Mouse (Mus musculus): Measurements from ENCODE around the gene Rps27l. TPM values are rescaled to one million over a fixed set of nuclear protein-coding genes. Genes with fewer than 3 reads are reported as not detected.
A peak's percentile ranks its signal among the peaks of the same experiment; 100 is the strongest.

Rps27l gene
- polyA plus RNA-seq, 1 experiment from 2014 or later, result 527 TPM

DNA sequence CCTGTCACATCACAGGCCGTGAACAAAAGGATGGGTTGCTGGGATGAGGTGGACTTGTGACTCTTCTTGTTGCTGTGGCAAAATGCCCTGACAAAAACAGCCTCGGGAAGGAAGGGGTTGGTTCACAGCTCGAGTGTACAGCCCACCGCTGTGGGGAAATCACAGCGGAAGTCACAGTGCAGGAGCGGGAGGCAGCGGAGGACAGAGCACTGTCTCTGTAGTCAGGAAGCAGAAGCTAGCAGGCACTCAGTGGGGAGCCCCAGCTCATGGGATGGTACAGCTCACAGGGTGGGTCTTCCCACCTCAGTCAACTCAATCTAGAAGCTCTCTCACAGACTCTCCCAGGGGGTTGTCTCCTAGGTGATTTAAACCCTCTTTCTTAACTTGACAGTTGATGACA lies 39.5 kb downstream of the Rps27l start:
- Histone ChIP-seq H3K4me1 (ENCODE audit: control insufficient read depth in 2 of 2, insufficient read depth in 2 of 2, low read length in 2 of 2) (peaks cover 21 to 22% of the 10 kb centered on the region in 2 experiments), H3K9ac (ENCODE audit: low read length) (no peak overlapping the region), H3K27ac (replicated peaks in 1 of 2; ENCODE audit: control insufficient read depth in 1 of 2, insufficient read depth in 1 of 2, low read depth in 2 of 2, low read length in 2 of 2) (no peak overlapping the region), H3K36me3 (ENCODE audit: control insufficient read depth, insufficient read depth, low read length) (no peaks in the 10 kb centered on the region), H3K4me3 (ENCODE audit: control insufficient read depth in 1 of 2, insufficient read depth in 1 of 2, low read depth in 1 of 2, low read length in 2 of 2) (no peak overlapping the region), H3K4me2 (ENCODE audit: low read length) (no peak overlapping the region), H3K9me3 (ENCODE audit: control insufficient read depth, low read length) (no peaks in the 10 kb centered on the region), H3K27me3 (ENCODE audit: control insufficient read depth, insufficient read depth, low read length) (no peaks in the 10 kb centered on the region)
- ATAC-seq (ENCODE audit: insufficient number of reproducible peaks, insufficient read depth, low FRiP score, low read depth), result no peak
- 70% methylated on average over 7 of the region's 7 CpGs for WGBS

DNA sequence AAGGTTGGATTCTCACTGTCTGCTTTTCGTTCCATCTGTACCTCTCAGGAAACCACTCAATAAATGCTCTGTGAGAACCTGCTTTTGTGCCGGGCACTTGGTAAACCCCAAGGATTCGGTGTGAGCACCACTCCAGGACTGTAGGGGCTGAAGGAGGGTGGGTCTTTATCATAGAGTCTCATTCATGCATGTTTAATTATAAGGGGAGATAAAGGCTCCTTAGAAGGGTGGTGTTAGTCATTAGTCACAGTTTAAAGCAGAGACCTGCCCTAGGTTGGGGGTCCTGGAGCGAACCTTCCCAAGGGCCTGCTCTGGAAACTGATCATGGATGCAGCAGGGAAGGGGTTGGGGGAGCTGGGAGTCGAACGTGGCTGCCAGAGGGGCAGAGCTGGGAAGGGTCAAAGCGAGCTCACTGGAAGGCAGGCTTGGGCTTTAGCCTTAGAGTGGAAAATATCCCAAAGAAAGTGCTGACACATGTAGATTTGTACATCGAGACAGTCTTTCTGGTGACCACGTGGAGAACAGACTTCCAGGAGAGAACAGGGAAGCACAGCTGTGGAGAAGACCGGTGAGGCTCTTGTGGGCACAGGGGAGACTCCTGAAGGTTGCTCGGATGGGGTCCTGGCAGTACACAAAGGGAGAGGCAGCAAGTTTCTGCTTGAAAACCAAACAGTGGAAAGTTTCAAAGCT lies 42.5 kb downstream of the Rps27l start:
- Histone ChIP-seq H3K9ac (ENCODE audit: low read length) (no peak overlapping the region), H3K27me3 (ENCODE audit: control insufficient read depth, insufficient read depth, low read length) (no peaks in the 10 kb centered on the region), H3K4me2 (ENCODE audit: low read length) (no peak overlapping the region), H3K27ac (replicated peaks in 1 of 2; ENCODE audit: control insufficient read depth in 1 of 2, insufficient read depth in 1 of 2, low read depth in 2 of 2, low read length in 2 of 2) (peak overlapping the region; percentile 51 to 54), H3K4me3 (ENCODE audit: control insufficient read depth in 1 of 2, insufficient read depth in 1 of 2, low read depth in 1 of 2, low read length in 2 of 2) (no peak overlapping the region), H3K9me3 (ENCODE audit: control insufficient read depth, low read length) (no peaks in the 10 kb centered on the region), H3K4me1 (ENCODE audit: control insufficient read depth in 2 of 2, insufficient read depth in 2 of 2, low read length in 2 of 2) (peaks cover 30 to 36% of the 10 kb centered on the region in 2 experiments), H3K36me3 (ENCODE audit: control insufficient read depth, insufficient read depth, low read length) (no peaks in the 10 kb centered on the region)
- ATAC-seq (ENCODE audit: insufficient number of reproducible peaks, insufficient read depth, low FRiP score, low read depth), result no peak
- 54% methylated on average over 11 of the region's 11 CpGs for WGBS

DNA sequence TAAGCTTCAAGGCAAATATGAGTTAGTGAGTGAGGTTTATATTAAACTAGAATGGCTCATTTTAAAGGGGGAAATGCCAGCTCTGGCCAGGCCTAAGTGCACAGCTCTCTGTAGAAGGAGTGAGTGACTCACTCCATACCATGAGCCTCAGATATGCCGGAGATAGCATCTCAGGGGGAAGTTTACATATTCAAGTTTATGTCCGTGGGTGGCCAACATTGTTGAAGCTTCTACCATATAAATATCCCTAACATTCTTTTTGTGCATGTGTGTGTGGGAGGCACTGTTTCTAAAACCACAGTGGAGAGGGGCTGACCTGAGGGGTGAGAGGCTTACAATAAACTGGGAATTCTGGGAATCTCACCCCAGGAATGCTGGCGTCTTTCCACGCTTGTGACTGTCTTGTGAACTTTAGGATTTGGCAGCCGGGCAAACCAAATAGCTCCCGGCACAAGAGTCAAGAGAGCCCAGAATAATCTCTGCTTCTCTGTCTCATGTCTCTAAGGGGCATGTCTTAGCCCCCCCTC lies 43.1 kb downstream of the Rps27l start:
- peaks cover 30 to 36% of the 10 kb centered on the region in 2 experiments for H3K4me1 ChIP-seq (ENCODE audit: control insufficient read depth in 2 of 2, insufficient read depth in 2 of 2, low read length in 2 of 2)
- no peak overlapping the region for H3K4me2 ChIP-seq (ENCODE audit: low read length)
- no peak for ATAC-seq (ENCODE audit: insufficient number of reproducible peaks, insufficient read depth, low FRiP score, low read depth)
- no peaks in the 10 kb centered on the region for H3K27me3 ChIP-seq (ENCODE audit: control insufficient read depth, insufficient read depth, low read length)
- peak overlapping the region; percentile 51 to 54 for H3K27ac ChIP-seq (replicated peaks in 1 of 2; ENCODE audit: control insufficient read depth in 1 of 2, insufficient read depth in 1 of 2, low read depth in 2 of 2, low read length in 2 of 2)
- no peaks in the 10 kb centered on the region for H3K9me3 ChIP-seq (ENCODE audit: control insufficient read depth, low read length)
- H3K4me3 ChIP-seq (ENCODE audit: control insufficient read depth in 1 of 2, insufficient read depth in 1 of 2, low read depth in 1 of 2, low read length in 2 of 2), result no peak overlapping the region
- WGBS, result 9% methylated on average over 6 of the region's 6 CpGs
- no peaks in the 10 kb centered on the region for H3K36me3 ChIP-seq (ENCODE audit: control insufficient read depth, insufficient read depth, low read length)
- H3K9ac ChIP-seq (ENCODE audit: low read length), result no peak overlapping the region

DNA sequence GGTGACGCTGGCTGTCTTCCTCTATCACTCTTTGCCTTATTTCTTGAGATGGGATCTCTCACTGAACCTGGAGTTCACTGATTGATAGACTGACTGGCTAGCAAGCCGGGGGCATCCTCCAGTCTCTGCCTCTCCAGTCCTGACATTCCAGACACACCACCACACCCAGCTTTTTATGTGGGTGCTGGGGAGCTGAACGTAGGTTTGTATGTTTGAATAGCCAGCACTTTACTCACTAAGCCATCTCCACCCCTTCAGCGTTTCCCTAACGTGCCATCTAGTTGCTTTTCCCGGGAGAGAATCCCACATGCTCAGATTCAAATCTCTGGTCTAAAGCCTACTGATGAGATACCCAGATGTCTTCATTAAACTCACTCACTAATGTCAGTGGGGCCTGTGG lies 43.7 kb downstream of the Rps27l start:
- Histone ChIP-seq H3K27me3 (ENCODE audit: control insufficient read depth, insufficient read depth, low read length) (no peaks in the 10 kb centered on the region), H3K4me1 (ENCODE audit: control insufficient read depth in 2 of 2, insufficient read depth in 2 of 2, low read length in 2 of 2) (peaks cover 30 to 36% of the 10 kb centered on the region in 2 experiments), H3K9ac (ENCODE audit: low read length) (no peak overlapping the region), H3K36me3 (ENCODE audit: control insufficient read depth, insufficient read depth, low read length) (no peaks in the 10 kb centered on the region), H3K4me2 (ENCODE audit: low read length) (no peak overlapping the region), H3K27ac (replicated peaks in 1 of 2; ENCODE audit: control insufficient read depth in 1 of 2, insufficient read depth in 1 of 2, low read depth in 2 of 2, low read length in 2 of 2) (peak overlapping the region in 1 of 2 experiments; percentile 51; a peak in 1 of 4 replicates), H3K4me3 (ENCODE audit: control insufficient read depth in 1 of 2, insufficient read depth in 1 of 2, low read depth in 1 of 2, low read length in 2 of 2) (no peak overlapping the region), H3K9me3 (ENCODE audit: control insufficient read depth, low read length) (no peaks in the 10 kb centered on the region)
- no peak for ATAC-seq (ENCODE audit: insufficient number of reproducible peaks, insufficient read depth, low FRiP score, low read depth)
- WGBS, result 60% methylated on average over 6 of the region's 6 CpGs

DNA sequence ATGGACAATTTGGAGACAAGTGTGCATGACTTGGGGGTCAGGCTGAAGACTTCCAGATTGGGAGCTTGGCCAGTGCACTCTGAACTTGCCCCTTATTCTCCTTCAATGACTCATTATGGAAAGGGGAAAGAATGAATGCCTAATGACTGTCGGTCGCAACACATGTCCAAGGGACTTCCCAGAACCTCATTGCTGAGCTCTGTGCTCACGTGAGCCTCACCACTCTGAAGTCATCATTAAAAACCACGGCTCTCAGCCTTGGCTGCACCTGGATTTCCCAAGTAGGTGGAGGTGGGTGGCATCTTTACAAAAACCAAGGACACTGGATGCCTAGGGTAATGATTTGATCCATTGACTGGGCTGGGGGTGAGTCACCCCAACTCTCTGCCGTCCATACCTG lies 44.2 kb downstream of the Rps27l start:
- Histone ChIP-seq H3K4me3 (ENCODE audit: control insufficient read depth in 1 of 2, insufficient read depth in 1 of 2, low read depth in 1 of 2, low read length in 2 of 2) (no peak overlapping the region), H3K4me1 (ENCODE audit: control insufficient read depth in 2 of 2, insufficient read depth in 2 of 2, low read length in 2 of 2) (peaks cover 30 to 36% of the 10 kb centered on the region in 2 experiments), H3K4me2 (ENCODE audit: low read length) (no peak overlapping the region), H3K27me3 (ENCODE audit: control insufficient read depth, insufficient read depth, low read length) (no peaks in the 10 kb centered on the region), H3K9ac (ENCODE audit: low read length) (no peak overlapping the region), H3K36me3 (ENCODE audit: control insufficient read depth, insufficient read depth, low read length) (no peaks in the 10 kb centered on the region), H3K27ac (replicated peaks in 1 of 2; ENCODE audit: control insufficient read depth in 1 of 2, insufficient read depth in 1 of 2, low read depth in 2 of 2, low read length in 2 of 2) (no peak overlapping the region), H3K9me3 (ENCODE audit: control insufficient read depth, low read length) (no peaks in the 10 kb centered on the region)
- no peak for ATAC-seq (ENCODE audit: insufficient number of reproducible peaks, insufficient read depth, low FRiP score, low read depth)
- 95% methylated on average over 5 of the region's 5 CpGs for whole genome bisulfite sequencing

DNA sequence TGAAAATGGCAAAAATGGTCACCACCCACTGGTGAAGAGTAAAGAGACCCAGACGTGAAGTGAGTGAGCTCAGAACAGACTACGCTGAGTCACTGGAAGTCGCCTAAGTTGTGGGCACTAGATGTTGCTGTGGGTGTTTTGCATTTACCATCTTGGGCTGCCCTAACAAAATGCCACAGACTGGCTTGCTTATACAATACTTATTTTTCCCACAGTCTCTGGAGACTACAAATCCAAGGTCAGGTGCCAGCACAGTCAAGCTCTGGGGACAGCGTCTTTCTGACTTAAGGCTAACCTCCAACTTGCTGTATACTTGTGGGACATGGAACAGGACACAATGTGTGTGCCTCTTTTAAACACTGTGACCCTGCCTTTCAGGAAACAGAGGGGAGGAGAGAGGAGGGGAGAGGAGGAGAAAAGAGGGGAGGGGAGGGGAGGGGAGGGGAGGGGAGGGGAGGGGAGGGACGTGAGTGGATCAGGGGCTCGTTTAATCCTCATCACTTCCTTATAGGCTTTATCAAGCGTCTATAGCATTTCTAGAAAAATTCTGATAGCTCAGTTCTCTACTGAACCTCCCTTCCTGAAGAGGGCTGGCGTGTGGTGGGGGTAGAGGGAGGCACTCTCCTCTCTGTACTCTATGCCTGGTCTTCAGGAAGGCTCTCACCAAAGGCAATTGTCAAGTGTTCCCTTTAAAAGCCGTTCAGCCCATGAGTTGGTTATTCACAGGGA lies 45.3 kb downstream of the Rps27l start:
- H3K4me3 ChIP-seq (ENCODE audit: control insufficient read depth in 1 of 2, insufficient read depth in 1 of 2, low read depth in 1 of 2, low read length in 2 of 2), result no peak overlapping the region
- no peak for ATAC-seq (ENCODE audit: insufficient number of reproducible peaks, insufficient read depth, low FRiP score, low read depth)
- H3K9ac ChIP-seq (ENCODE audit: low read length), result no peak overlapping the region
- H3K4me2 ChIP-seq (ENCODE audit: low read length), result peak overlapping the region; percentile 26; the same call in 1 of the 2 replicates
- no peaks in the 10 kb centered on the region for H3K36me3 ChIP-seq (ENCODE audit: control insufficient read depth, insufficient read depth, low read length)
- H3K27me3 ChIP-seq (ENCODE audit: control insufficient read depth, insufficient read depth, low read length), result no peaks in the 10 kb centered on the region
- H3K9me3 ChIP-seq (ENCODE audit: control insufficient read depth, low read length), result no peaks in the 10 kb centered on the region
- WGBS, result 55% methylated on average over 9 of the region's 9 CpGs
- peaks cover 28 to 36% of the 10 kb centered on the region in 2 experiments for H3K4me1 ChIP-seq (ENCODE audit: control insufficient read depth in 2 of 2, insufficient read depth in 2 of 2, low read length in 2 of 2)
- no peak overlapping the region for H3K27ac ChIP-seq (replicated peaks in 1 of 2; ENCODE audit: control insufficient read depth in 1 of 2, insufficient read depth in 1 of 2, low read depth in 2 of 2, low read length in 2 of 2)

DNA sequence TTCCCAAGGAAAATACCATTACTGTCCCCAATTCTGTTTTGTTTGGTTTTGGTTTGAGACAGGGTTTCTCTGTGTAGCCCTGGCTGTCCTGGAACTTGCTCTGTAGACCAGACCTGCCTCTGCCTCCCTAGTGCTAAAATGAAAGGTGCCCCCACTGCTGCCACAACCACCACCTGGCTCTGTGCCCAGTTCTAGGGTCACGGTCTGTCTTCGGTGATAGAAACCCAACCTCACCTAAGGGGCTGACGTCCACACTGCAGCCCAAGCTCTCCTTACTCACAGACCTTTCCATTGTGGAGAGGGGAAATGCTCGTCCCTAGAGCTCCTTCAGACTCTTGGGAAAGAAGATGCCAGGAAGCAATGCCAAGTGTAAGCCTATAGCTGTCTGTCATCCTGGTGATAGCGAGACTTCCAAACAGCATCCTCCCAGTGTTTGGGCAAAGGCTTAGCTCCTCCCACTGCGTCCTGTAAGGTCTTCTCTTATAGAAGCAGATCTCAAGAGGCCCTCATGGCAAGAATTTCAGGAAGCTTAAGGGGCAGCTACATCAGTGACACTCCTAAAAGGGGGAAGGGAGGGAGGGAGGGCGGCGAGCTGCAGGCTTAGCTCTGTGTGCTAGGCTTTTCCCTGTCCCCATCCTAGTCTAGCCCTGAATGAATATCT lies 46.0 kb downstream of the Rps27l start:
- peak overlapping the region; percentile 26 for H3K4me2 ChIP-seq (ENCODE audit: low read length)
- ATAC-seq (ENCODE audit: insufficient number of reproducible peaks, insufficient read depth, low FRiP score, low read depth), result no peak
- no peak overlapping the region for H3K27ac ChIP-seq (replicated peaks in 1 of 2; ENCODE audit: control insufficient read depth in 1 of 2, insufficient read depth in 1 of 2, low read depth in 2 of 2, low read length in 2 of 2)

More for the DNA sequence above, 46.0 kb downstream of the Rps27l start:
- Histone ChIP-seq H3K9me3 (ENCODE audit: control insufficient read depth, low read length) (no peaks in the 10 kb centered on the region), H3K36me3 (ENCODE audit: control insufficient read depth, insufficient read depth, low read length) (no peaks in the 10 kb centered on the region), H3K9ac (ENCODE audit: low read length) (no peak overlapping the region), H3K4me3 (ENCODE audit: control insufficient read depth in 1 of 2, insufficient read depth in 1 of 2, low read depth in 1 of 2, low read length in 2 of 2) (no peak overlapping the region), H3K4me1 (ENCODE audit: control insufficient read depth in 2 of 2, insufficient read depth in 2 of 2, low read length in 2 of 2) (peaks cover 28 to 36% of the 10 kb centered on the region in 2 experiments), H3K27me3 (ENCODE audit: control insufficient read depth, insufficient read depth, low read length) (no peaks in the 10 kb centered on the region)
- WGBS, result 14% methylated on average over 8 of the region's 8 CpGs
